Mouse (Mus musculus) lung, embryonic 15.5 days (tissue): ENCODE measurements around the gene Tars2. TPM values are rescaled to one million over a fixed set of nuclear protein-coding genes. Genes with fewer than 3 reads are reported as not detected.
A peak's percentile ranks its signal among the peaks of the same experiment; 100 is the strongest.

ENCODE experiments used
- ATAC-seq: fragments of 200-750 bp; cut with Nextera tagmentation; 2 replicates; pipeline ENCODE4 v1.8.0; 2017; ENCODE audit warnings: moderate number of reproducible peaks, borderline replicate concordance; ENCODE audit not compliant: low FRiP score, low TSS enrichment; ENCODE audit errors: extremely low read depth
- H3K27ac ChIP-seq: fragments of 300-500 bp; sonication (generic); 2 replicates; pipeline ENCODE4 v1.5.1; 2015; ENCODE audit warnings: moderate library complexity, mild to moderate bottlenecking, inconsistent platforms
- H3K27me3 ChIP-seq: fragments of 300-500 bp; sonication (generic); 2 replicates; pipeline ENCODE4 v1.6.1; 2015; ENCODE audit warnings: inconsistent platforms
- H3K36me3 ChIP-seq: fragments of 300-500 bp; sonication (generic); 2 replicates; pipeline ENCODE4 v1.6.1; 2015; ENCODE audit warnings: inconsistent platforms
- H3K4me1 ChIP-seq: fragments of 300-500 bp; sonication (generic); 2 replicates; pipeline ENCODE4 v1.6.1; 2015; ENCODE audit warnings: inconsistent platforms
- H3K4me2 ChIP-seq: fragments of 300-500 bp; sonication (generic); 2 replicates; pipeline ENCODE4 v1.6.1; 2015; ENCODE audit warnings: inconsistent platforms, mild to moderate bottlenecking, moderate library complexity
- H3K4me3 ChIP-seq: fragments of 300-500 bp; sonication (generic); 2 replicates; pipeline ENCODE4 v1.5.1; 2015; ENCODE audit warnings: mild to moderate bottlenecking, inconsistent platforms
- H3K9ac ChIP-seq: fragments of 300-500 bp; sonication (generic); 2 replicates; pipeline ENCODE4 v1.6.1; 2015; ENCODE audit warnings: inconsistent platforms
- H3K9me3 ChIP-seq: fragments of 300-500 bp; sonication (generic); 2 replicates; pipeline ENCODE4 v1.6.1; 2016; ENCODE audit warnings: inconsistent platforms
- WGBS: fragments of 180-500 bp; shearing (Covaris S2); methylation state at CpG from one replicate; pipeline ENCODE4 v1.1.7; 2015; 5-methylcytosine and 5-hydroxymethylcytosine counted together
- polyA plus RNA-seq: library from polyadenylated mRNA; unstranded; fragments of >200 nt; fragmentation: Nextera tagmentation; extraction: Ambion mirVana; gene quantifications from 2 replicates; pipeline ENCODE4 v1.2.1, GENCODE M21; 2015

The Tars2 gene
- polyA plus RNA-seq, 1 experiment from 2014 or later: 51.8 TPM

DNA sequence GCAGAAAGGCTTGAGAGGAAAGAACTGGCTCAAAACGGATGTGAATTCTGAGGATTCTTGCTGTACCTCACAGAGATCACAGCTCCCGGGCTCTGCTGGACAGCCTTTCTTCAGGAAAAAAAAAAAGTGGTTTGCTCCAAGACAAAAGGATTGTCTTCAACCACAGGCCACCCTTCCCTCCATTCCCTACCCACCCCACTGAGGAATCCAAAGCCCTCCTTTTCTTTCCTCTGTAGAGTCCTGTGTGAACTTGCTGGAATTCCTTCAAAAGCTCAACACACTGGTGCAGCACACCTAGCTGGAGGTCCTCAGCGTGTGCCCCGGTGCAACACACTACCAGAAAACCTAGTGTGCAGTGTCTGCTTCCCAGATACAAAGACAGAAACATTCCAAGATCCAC, 1.8 kb upstream of the Tars2 start:
- peak overlapping the region; percentile 41; the same call in 1 of the 2 replicates for H3K27ac ChIP-seq
- no peak overlapping the region for H3K9ac ChIP-seq
- 64% methylated on average over 4 of the region's 4 CpGs for WGBS
- H3K27me3 ChIP-seq: no peaks in the 10 kb centered on the region
- peaks cover 31% of the 10 kb centered on the region for H3K36me3 ChIP-seq
- ATAC-seq: no peak
- H3K9me3 ChIP-seq: no peaks in the 10 kb centered on the region
- H3K4me3 ChIP-seq: no peak overlapping the region
- H3K4me2 ChIP-seq: no peak overlapping the region
- H3K4me1 ChIP-seq: peaks cover 8% of the 10 kb centered on the region

DNA sequence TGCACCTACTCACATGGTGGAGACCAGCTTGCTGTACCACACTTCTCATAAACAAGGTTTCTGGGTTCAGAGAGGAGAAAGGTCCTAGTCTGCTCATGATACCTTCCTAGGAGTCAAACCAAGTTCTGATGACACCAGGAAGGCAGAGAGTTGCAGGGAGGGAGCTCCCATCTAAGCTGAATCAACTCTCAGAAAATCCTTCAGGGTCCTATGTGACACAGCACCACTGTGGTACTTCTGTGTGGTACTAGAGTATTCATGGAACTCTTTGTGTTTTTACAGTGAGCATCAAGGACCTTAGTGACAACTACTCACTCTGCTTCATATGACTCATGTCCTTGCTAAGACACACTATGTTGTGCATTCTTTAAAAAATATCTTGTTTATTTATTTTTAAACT, 650 bp upstream of the Tars2 start:
- Histone ChIP-seq H3K27ac (no peak overlapping the region), H3K27me3 (no peaks in the 10 kb centered on the region), H3K4me3 (no peak overlapping the region), H3K4me1 (peaks cover 8% of the 10 kb centered on the region), H3K4me2 (no peak overlapping the region), H3K9ac (no peak overlapping the region), H3K36me3 (peaks cover 22% of the 10 kb centered on the region), H3K9me3 (no peaks in the 10 kb centered on the region)
- ATAC-seq: no peak

DNA sequence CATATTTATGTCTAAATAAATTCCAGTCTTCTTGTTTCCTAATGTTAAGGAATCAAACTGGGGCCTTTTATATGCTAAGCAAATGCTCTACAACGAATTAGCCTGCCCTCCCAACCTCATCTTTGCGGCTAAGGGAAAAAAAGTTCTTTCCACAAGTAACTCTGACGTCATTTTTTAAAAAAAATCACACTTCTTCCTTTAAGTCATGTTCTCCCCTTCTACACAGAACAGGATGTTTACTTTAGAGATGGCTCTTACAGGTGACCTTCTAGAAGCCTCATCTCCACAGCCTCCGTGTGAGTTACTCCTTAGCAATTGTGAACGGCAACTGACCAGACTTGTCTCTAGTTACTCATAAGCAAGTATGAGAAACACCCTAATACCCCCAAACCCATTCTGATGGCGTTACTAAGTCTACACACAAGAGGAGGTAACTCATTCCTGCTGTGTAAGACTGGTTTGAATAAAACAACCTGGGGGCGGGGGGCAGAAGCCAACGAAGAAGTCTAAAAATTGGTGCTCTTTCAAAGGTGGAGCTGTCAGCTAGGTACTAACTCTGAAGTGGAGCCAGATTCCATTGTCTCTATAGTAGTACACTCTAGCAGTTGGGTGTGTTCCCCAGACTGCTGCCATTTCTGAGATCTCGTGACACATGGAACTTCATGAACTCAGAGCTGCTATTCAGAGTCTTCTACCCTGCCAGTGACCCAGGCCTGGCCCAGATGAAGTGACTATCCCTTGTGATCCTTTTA, 1.4 kb downstream of the Tars2 start:
- no peak overlapping the region for H3K4me3 ChIP-seq
- peaks cover 2% of the 10 kb centered on the region for H3K36me3 ChIP-seq
- H3K27me3 ChIP-seq: no peaks in the 10 kb centered on the region
- no peak for ATAC-seq
- H3K4me2 ChIP-seq: no peak overlapping the region
- H3K4me1 ChIP-seq: peaks cover 11% of the 10 kb centered on the region
- WGBS: 30% methylated on average over 9 of the region's 9 CpGs
- H3K9me3 ChIP-seq: no peaks in the 10 kb centered on the region
- H3K9ac ChIP-seq: no peak overlapping the region
- H3K27ac ChIP-seq: no peak overlapping the region

DNA sequence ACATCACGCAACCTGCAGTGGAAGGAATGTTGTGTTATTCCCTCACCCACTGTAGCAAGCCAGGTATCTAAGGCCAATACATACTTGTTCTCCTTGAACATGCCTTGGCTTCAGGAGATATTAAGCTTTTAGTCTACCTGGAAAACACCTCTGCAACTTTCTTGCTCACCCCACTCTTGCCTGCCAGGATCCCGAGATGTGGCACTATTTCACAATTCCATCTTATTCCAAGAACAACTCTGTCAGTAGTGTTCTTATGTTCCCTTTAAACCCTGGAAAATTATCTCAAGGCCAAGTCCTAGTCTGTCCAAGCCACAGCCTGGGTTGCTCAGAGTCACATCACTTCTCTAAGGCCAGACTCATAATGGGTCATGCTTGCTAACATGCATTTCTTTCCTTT, 3.2 kb downstream of the Tars2 start:
- ATAC-seq: no peak
- no peak overlapping the region for H3K4me3 ChIP-seq
- H3K9me3 ChIP-seq: no peaks in the 10 kb centered on the region
- H3K4me1 ChIP-seq: peaks cover 6% of the 10 kb centered on the region
- H3K27me3 ChIP-seq: no peaks in the 10 kb centered on the region
- H3K4me2 ChIP-seq: no peak overlapping the region
- 87% methylated on average over 2 of the region's 2 CpGs for WGBS
- peaks cover 9% of the 10 kb centered on the region for H3K36me3 ChIP-seq
- H3K9ac ChIP-seq: no peak overlapping the region
- no peak overlapping the region for H3K27ac ChIP-seq

DNA sequence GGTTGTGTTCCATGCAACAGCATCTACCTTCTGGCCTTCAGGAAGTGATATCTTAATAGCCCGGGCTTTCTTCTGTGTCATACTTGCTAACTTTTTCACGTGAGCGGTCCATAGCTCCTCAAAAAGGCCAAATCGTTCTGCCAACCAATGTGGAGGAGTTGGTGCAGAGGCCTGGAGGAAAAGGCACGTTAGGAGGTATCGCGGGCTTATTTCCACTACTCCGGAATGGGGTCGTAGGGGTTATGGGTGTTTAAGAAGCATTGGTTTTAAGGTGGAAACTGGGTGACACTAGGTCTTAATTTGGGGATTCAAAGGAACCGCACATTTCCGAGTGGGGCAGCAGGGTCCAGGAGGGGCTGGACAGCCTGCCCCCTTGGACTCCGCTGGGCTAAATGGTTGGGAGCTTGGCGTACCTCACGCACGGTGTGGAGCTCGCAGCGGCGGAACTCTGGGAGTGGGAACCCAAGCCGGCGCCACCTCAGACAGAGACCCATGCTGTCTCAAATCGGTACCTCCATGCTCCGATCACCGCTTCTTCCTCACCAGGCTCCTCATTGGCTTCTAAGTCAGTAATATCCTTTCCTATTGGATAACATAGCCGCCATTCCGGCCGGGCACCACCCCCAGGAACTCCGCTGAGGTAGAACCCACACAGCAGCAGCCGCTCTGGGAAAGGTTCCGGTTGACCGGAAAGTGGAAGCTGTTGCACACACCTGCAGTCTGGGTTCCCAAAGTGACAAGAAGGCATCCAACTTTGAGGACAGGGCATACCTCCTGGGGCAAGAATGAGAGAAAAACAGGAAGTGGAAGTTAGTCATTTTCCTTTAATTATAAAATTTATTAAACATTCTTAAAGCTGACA, 5.4 kb downstream of the Tars2 start:
- H3K27me3 ChIP-seq: no peaks in the 10 kb centered on the region
- peak overlapping the region; percentile 65 for H3K9ac ChIP-seq
- H3K4me1 ChIP-seq: peaks cover 3% of the 10 kb centered on the region; the same call in 1 of the 2 replicates
- peaks cover 30% of the 10 kb centered on the region for H3K36me3 ChIP-seq
- no peaks in the 10 kb centered on the region for H3K9me3 ChIP-seq
- peak overlapping the region; percentile 29; the same call in 1 of the 2 replicates for H3K27ac ChIP-seq
- peak; percentile 98 for ATAC-seq
- H3K4me3 ChIP-seq: peak overlapping the region; percentile 75
- peak overlapping the region; percentile 63 for H3K4me2 ChIP-seq
- WGBS: under 1% methylated on average over 30 of the region's 30 CpGs

DNA sequence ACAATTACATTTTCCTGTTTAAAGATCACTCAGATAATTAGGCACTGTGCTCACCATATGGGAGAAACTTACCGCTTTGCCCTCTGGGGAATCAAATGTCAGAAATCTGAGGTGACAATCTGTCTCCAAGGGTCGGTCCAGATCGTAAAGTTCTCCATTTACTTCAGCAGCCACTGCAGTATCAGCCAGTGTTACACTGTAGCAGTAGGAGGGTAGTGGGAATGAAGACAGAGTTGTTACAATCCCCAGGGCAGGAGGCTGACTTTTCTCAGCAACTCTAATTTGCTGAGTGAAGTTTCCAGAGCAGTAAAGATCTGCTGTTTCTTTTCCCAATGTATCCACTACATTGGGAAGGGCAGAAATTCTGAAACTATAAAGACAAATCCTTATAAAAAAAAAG, 7.1 kb downstream of the Tars2 start:
- H3K4me1 ChIP-seq: peaks cover 3% of the 10 kb centered on the region; the same call in 1 of the 2 replicates
- ATAC-seq: no peak
- no peaks in the 10 kb centered on the region for H3K9me3 ChIP-seq
- no peak overlapping the region for H3K9ac ChIP-seq
- H3K27ac ChIP-seq: no peak overlapping the region
- no peak overlapping the region for H3K4me3 ChIP-seq
- peaks cover 46% of the 10 kb centered on the region for H3K36me3 ChIP-seq
- WGBS: 84% methylated on average over 3 of the region's 3 CpGs
- H3K4me2 ChIP-seq: no peak overlapping the region
- H3K27me3 ChIP-seq: no peaks in the 10 kb centered on the region

DNA sequence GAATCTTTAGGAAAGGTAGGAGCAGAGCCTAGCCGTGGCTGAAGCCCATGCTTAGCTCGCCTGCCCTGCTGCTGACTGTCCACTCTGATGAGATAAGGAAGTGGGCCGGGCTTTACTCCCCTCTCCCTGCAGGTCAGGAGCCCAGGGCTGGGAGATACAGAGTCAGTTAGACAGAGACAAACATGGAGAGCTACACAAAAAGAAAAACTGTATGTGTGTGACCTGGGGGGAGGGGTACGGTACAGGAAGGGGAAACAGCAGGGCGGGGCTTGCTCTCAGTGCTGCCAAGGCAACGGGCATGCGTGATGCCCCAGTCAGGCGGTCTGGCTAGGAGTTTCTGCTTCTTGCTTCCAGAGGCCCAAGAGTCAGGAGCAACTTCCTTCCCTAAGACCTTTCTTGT, 19.6 kb downstream of the Tars2 start:
- Histone ChIP-seq H3K9me3 (no peaks in the 10 kb centered on the region), H3K36me3 (peaks cover 51% of the 10 kb centered on the region), H3K9ac (no peak overlapping the region), H3K4me1 (peaks cover 12% of the 10 kb centered on the region), H3K4me3 (no peak overlapping the region), H3K27ac (peak overlapping the region; percentile 48), H3K4me2 (peak overlapping the region; percentile 5; the same call in 1 of the 2 replicates), H3K27me3 (no peaks in the 10 kb centered on the region)
- ATAC-seq: peak; percentile 28; the same call in 1 of the 2 replicates
- 36% methylated on average over 8 of the region's 8 CpGs for WGBS

DNA sequence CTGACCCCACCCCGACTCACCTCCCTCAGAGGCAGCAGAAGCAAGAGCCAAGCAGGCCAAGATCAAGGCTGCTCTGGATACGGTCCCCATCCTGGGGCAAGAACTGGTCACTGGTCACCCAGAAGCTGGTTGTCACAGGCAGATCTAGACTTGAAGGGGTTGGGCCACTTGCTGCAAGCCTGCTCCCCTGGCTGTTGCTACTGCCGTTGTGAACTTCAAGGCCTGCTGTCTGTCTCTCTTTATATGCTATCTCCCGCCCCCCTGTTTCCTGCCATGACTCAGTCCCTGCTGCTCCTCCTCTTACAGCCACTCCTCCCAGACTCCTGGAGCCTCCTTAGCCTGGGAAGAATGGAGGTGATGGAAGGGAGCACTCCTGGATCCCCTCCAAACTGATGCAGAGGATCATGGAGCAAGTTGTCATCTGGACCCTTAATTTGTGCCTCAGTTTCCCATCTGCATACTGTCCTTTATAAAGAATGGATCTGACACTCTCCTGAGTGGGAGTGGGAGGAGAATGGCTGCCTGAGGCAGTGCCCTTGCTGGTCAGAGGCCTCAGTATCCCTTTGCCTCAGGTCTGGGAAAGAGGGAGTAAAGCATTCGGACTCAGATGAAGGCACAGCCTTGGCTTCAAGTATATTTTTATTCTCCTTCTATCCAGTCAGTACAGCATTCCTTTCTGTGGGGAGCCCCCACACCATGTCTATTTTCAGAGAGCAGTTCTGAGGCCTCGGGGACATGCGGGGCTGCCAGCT, 20.5 kb downstream of the Tars2 start, which contains the start of gene Ecm1:
Gene Ecm1, minus strand, starts transcription at position 217 of the 752 bp plus-strand sequence.
- peaks cover 12% of the 10 kb centered on the region for H3K4me1 ChIP-seq
- peak; percentile 34; the same call in 1 of the 2 replicates for ATAC-seq
- H3K27me3 ChIP-seq: no peaks in the 10 kb centered on the region
- H3K9me3 ChIP-seq: no peaks in the 10 kb centered on the region
- H3K4me3 ChIP-seq: no peak within 1 kb of the TSS
- peak within 1 kb of the TSS; percentile 48 for H3K27ac ChIP-seq
- no peak within 1 kb of the TSS for H3K9ac ChIP-seq
- H3K4me2 ChIP-seq: peak within 1 kb of the TSS; percentile 5; the same call in 1 of the 2 replicates
- H3K36me3 ChIP-seq: peaks cover 44% of the 10 kb centered on the region
- WGBS: 53% methylated on average over 7 of the region's 7 CpGs

DNA sequence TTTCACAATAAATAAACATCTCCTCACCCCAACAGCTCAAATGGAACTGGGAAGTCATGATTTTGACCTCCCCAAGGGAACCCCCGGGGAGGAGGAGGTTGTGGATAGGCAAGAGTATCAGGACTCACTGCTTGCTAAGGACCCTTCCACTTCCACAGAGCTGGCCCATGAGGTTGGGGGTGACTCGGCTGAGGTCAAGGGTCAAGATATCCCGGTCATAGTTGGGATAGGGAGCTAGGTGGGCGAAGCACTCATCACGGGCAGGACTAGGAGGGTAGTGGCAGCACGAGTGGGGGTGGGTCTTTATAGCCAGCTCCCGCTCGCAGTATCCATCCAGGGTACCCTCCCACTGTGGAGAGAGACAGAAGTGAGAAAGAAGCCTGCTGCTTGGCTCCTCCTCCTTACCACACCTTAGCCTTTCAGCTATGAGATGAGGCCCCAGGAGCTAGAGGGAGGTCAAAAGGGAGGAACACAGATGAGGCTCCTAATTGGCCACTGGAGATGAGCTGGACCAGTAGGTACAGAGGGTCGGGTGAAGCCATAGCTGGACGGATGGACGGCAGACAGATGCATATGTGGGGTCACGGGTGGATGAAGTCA, 24.8 kb downstream of the Tars2 start:
- H3K9ac ChIP-seq: no peak overlapping the region
- H3K4me3 ChIP-seq: no peak overlapping the region
- H3K4me2 ChIP-seq: no peak overlapping the region
- no peak for ATAC-seq
- H3K27ac ChIP-seq: no peak overlapping the region
- H3K4me1 ChIP-seq: peaks cover 19% of the 10 kb centered on the region
- no peaks in the 10 kb centered on the region for H3K27me3 ChIP-seq
- H3K36me3 ChIP-seq: peaks cover 12% of the 10 kb centered on the region
- 76% methylated on average over 12 of the region's 12 CpGs for WGBS
- no peaks in the 10 kb centered on the region for H3K9me3 ChIP-seq

DNA sequence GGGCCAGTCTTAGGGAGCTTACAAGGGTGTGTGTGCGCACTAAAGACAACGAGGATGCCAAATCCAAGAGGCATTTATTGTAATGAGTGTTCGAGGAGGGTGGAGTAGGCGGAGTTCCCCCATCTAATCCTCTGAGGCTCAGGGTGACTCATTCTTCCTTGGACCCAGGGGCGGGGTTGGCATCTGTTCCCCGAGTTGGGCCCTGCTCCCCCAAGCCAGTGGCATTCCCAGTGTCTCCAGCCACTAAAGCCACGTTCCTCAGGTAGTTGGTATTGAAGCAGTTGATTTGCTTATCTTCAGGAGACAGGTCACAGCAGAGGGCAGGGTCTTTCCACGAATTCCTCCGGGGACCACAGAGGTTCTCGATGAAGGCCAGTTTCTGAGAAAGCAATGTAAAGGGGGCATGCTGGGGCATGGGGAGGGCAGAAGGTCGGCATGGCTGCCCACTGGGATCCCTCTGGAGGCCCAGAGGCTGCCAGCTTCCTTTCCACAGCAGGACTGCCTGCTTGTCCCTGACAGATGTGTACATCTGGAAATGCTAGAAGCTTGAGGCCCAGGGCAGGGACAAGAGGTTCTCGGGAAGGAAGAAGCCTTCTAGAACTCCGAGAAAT, 25.8 kb downstream of the Tars2 start:
- H3K27me3 ChIP-seq: no peaks in the 10 kb centered on the region
- no peak overlapping the region for H3K4me2 ChIP-seq
- no peak overlapping the region for H3K4me3 ChIP-seq
- no peak overlapping the region for H3K27ac ChIP-seq
- 69% methylated on average over 13 of the region's 13 CpGs for WGBS
- peaks cover 8% of the 10 kb centered on the region; the same call in 1 of the 2 replicates for H3K36me3 ChIP-seq
- no peak overlapping the region for H3K9ac ChIP-seq
- ATAC-seq: no peak
- H3K4me1 ChIP-seq: peaks cover 12% of the 10 kb centered on the region
- H3K9me3 ChIP-seq: no peaks in the 10 kb centered on the region
